Mouse (Mus musculus) E14TG2a.4 (cell line): ENCODE measurements around the gene Becn1.

Experiments
- H3K27me3 ChIP-seq: 2 replicates; pipeline ENCODE4 v1.6.1; 2014; ENCODE audit warnings: low read length, control low read depth; ENCODE audit not compliant: insufficient read depth
- H3K36me3 ChIP-seq: 2 replicates; pipeline ENCODE4 v1.6.1; 2014; ENCODE audit warnings: low read length, control low read depth; ENCODE audit not compliant: insufficient read depth
- H3K4me1 ChIP-seq: replicated peaks from 2 replicates; pipeline ENCODE4 v1.6.1; 2014; ENCODE audit warnings: low read depth, low read length, control low read depth
- H3K4me3 ChIP-seq: replicated peaks from 2 replicates; pipeline ENCODE4 v1.5.1; 2014; ENCODE audit warnings: mild to moderate bottlenecking, low read length
- H3K9me3 ChIP-seq: 2 replicates; pipeline ENCODE4 v1.6.1; 2014; ENCODE audit warnings: low read length, control low read depth
- CTCF ChIP-seq: conservative IDR thresholded peaks from 2 replicates; pipeline ENCODE4 v1.5.1; 2014; ENCODE audit warnings: low read length
- NANOG ChIP-seq: IDR thresholded peaks from 2 replicates; pipeline ENCODE4 v1.6.1; 2014; ENCODE audit warnings: borderline replicate concordance, low read length, mixed read lengths
- POU5F1 ChIP-seq: IDR thresholded peaks from 2 replicates; pipeline ENCODE4 v1.6.1; 2014; ENCODE audit warnings: low read length, borderline replicate concordance

The Becn1 gene

GRCm38 (mm10) chr11:101307744-101308143 lies 5.7 kb upstream of the Becn1 start:
- no peaks in the 10 kb centered on the region for H3K36me3 ChIP-seq
- TF ChIP-seq CTCF (no peak), NANOG (peak; percentile 57; the same call in 1 of the 2 replicates), POU5F1 (no peak; the same call in 1 of the 2 replicates)

GRCm38 (mm10) chr11:101301299-101302003 lies 635 bp downstream of the Becn1 start:
- Histone ChIP-seq H3K27me3 (no peaks in the 10 kb centered on the region), H3K4me3 (peak overlapping the region; percentile 98), H3K9me3 (no peaks in the 10 kb centered on the region), H3K36me3 (peaks cover 38% of the 10 kb centered on the region), H3K4me1 (peaks cover 18% of the 10 kb centered on the region)
- TF ChIP-seq POU5F1 (no peak), NANOG (no peak), CTCF (no peak)

More at GRCm38 (mm10) chr11:101307744-101308143, 5.7 kb upstream of the Becn1 start:
- Histone ChIP-seq H3K9me3 (no peaks in the 10 kb centered on the region), H3K4me3 (no peak overlapping the region), H3K4me1 (peaks cover 24% of the 10 kb centered on the region), H3K27me3 (0 out of 2 replicates have a peak, but pooled peaks cover 2% of the 10 kb centered on the region)

- peaks cover 44% of the 10 kb centered on the region for H3K36me3 ChIP-seq
- TF ChIP-seq CTCF (peak; percentile 15), NANOG (no peak)
- no peaks in the 10 kb centered on the region for H3K27me3 ChIP-seq
- H3K9me3 ChIP-seq = no peaks in the 10 kb centered on the region
- peaks cover 15% of the 10 kb centered on the region for H3K4me1 ChIP-seq
- H3K4me3 ChIP-seq = peak overlapping the region; percentile 98
Measured at GRCm38 (mm10) chr11:101300881-101301280, 1.2 kb downstream of the Becn1 start.

GRCm38 (mm10) chr11:101295191-101295590 lies 6.9 kb downstream of the Becn1 start:
- H3K9me3 ChIP-seq = no peaks in the 10 kb centered on the region
- TF ChIP-seq CTCF (no peak), NANOG (no peak), POU5F1 (no peak)
- no peak overlapping the region for H3K4me3 ChIP-seq
- H3K36me3 ChIP-seq = peaks cover 97% of the 10 kb centered on the region
- no peaks in the 10 kb centered on the region for H3K27me3 ChIP-seq
- H3K4me1 ChIP-seq = peaks cover 12% of the 10 kb centered on the region

GRCm38 (mm10) chr11:101291231-101291630 lies 10.9 kb downstream of the Becn1 start:
- H3K4me1 ChIP-seq = peaks cover 12% of the 10 kb centered on the region
- peaks cover 95% of the 10 kb centered on the region for H3K36me3 ChIP-seq
- H3K9me3 ChIP-seq = no peaks in the 10 kb centered on the region
- H3K27me3 ChIP-seq = no peaks in the 10 kb centered on the region
- no peak for TF ChIP-seq POU5F1
- no peak for TF ChIP-seq NANOG
- H3K4me3 ChIP-seq = no peak overlapping the region

GRCm38 (mm10) chr11:101287306-101287705 lies 14.8 kb downstream of the Becn1 start:
- no peak for TF ChIP-seq POU5F1
- TF ChIP-seq NANOG = no peak
- TF ChIP-seq CTCF = no peak
- Histone ChIP-seq H3K27me3 (no peaks in the 10 kb centered on the region), H3K4me1 (peaks cover 15% of the 10 kb centered on the region), H3K9me3 (no peaks in the 10 kb centered on the region), H3K36me3 (peaks cover 82% of the 10 kb centered on the region), H3K4me3 (no peak overlapping the region)

- peaks cover 18% of the 10 kb centered on the region for H3K27me3 ChIP-seq
- no peaks in the 10 kb centered on the region for H3K9me3 ChIP-seq
- peaks cover 47% of the 10 kb centered on the region for H3K36me3 ChIP-seq
- no peak overlapping the region for H3K4me3 ChIP-seq
- H3K4me1 ChIP-seq = peaks cover 27% of the 10 kb centered on the region
- TF ChIP-seq CTCF (no peak), NANOG (no peak), POU5F1 (no peak)
Measured at GRCm38 (mm10) chr11:101283805-101284204, 18.3 kb downstream of the Becn1 start.

GRCm38 (mm10) chr11:101282896-101283295 lies 19.2 kb downstream of the Becn1 start:
- Histone ChIP-seq H3K4me1 (peaks cover 31% of the 10 kb centered on the region), H3K4me3 (no peak overlapping the region), H3K36me3 (peaks cover 38% of the 10 kb centered on the region), H3K27me3 (peaks cover 18% of the 10 kb centered on the region), H3K9me3 (no peaks in the 10 kb centered on the region)
- TF ChIP-seq NANOG (no peak), CTCF (no peak), POU5F1 (no peak)

GRCm38 (mm10) chr11:101280837-101281236 lies 21.2 kb downstream of the Becn1 start:
- no peak for TF ChIP-seq CTCF
- no peak for TF ChIP-seq NANOG
- no peak for TF ChIP-seq POU5F1
- Histone ChIP-seq H3K9me3 (no peaks in the 10 kb centered on the region), H3K36me3 (peaks cover 34% of the 10 kb centered on the region), H3K4me3 (no peak overlapping the region), H3K4me1 (peaks cover 52% of the 10 kb centered on the region), H3K27me3 (peaks cover 32% of the 10 kb centered on the region)
